Mouse (Mus musculus) lung, postnatal 0 days (tissue): Measurements from ENCODE around the gene Zfp704.

ENCODE experiments used
- CTCF ChIP-seq: IDR thresholded peaks from 2 replicates; pipeline ENCODE4 v1.5.1; 2016; ENCODE audit warnings: antibody characterized with exemption, mild to moderate bottlenecking
- EP300 ChIP-seq: IDR thresholded peaks from 2 replicates; pipeline ENCODE4 v1.6.1; 2016; ENCODE audit warnings: antibody characterized with exemption, mild to moderate bottlenecking, control low read depth

DNA sequence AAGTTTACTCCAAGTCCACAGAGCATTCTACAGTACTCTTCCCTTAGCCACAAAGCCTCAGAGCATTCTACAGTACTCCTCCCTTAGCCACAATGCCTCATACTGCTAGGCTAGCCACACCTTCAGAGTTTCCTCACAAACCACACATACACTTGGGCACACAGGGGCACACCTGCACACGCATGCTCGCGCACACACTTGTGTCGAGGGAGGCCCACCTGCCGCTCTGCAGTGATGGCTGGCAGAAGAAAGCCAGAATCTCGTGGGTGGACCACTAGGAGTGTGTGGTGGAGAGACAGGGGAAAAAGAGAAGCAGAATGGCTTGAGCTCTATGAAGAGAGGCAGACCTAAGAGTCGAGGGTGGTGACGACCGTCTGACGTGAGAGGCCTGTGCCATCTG is 97.7 kb downstream of the Zfp704 start:
- no peak for TF ChIP-seq CTCF
- no peak for TF ChIP-seq EP300
